Mouse (Mus musculus) adrenal gland, postnatal 10 days (tissue): ENCODE data around the gene 4930503B20Rik. TPM values are rescaled to one million over a fixed set of nuclear protein-coding genes. Genes with fewer than 3 reads are reported as not detected.

Experiments used
- DNase-seq: peaks from one replicate; pipeline ENCODE4 v3.0.0; 2021; ENCODE audit warnings: mixed read lengths
- total RNA-seq, 2 experiments: library from RNA; stranded (reverse); gene quantifications; 2 replicates each; pipeline ENCODE4 v1.2.3; 2021

Gene 4930503B20Rik
- total RNA-seq, 2 experiments from 2014 or later: not detected

GRCm38 (mm10) chr3:146650716-146651115 lies 401 bp downstream of the 4930503B20Rik start:
- DNase-seq: no peak

GRCm38 (mm10) chr3:146649311-146649894 lies 1.7 kb downstream of the 4930503B20Rik start:
- DNase-seq: no peak

- peak; percentile 45 for DNase-seq
These were observed 9.2 kb downstream of the 4930503B20Rik start for GRCm38 (mm10) chr3:146641818-146642427.

- DNase-seq: no peak
These were observed 18.6 kb downstream of the 4930503B20Rik start for GRCm38 (mm10) chr3:146632506-146632905.

GRCm38 (mm10) chr3:146628227-146628982 lies 22.7 kb downstream of the 4930503B20Rik start:
- DNase-seq: no peak

- no peak for DNase-seq
These were observed 25.4 kb downstream of the 4930503B20Rik start for GRCm38 (mm10) chr3:146625766-146626165.

GRCm38 (mm10) chr3:146621966-146622365 lies 29.2 kb downstream of the 4930503B20Rik start:
- DNase-seq: no peak

GRCm38 (mm10) chr3:146620555-146621249 lies 30.4 kb downstream of the 4930503B20Rik start:
- DNase-seq: peak; percentile 61

GRCm38 (mm10) chr3:146620101-146620500 lies 31.0 kb downstream of the 4930503B20Rik start:
- no peak for DNase-seq

- DNase-seq: no peak
These were observed 32.8 kb downstream of the 4930503B20Rik start for GRCm38 (mm10) chr3:146618357-146618756.

GRCm38 (mm10) chr3:146617946-146618345 lies 33.2 kb downstream of the 4930503B20Rik start:
- no peak for DNase-seq

GRCm38 (mm10) chr3:146616533-146617283 lies 34.4 kb downstream of the 4930503B20Rik start:
- no peak for DNase-seq

- no peak for DNase-seq
These were observed 35.6 kb downstream of the 4930503B20Rik start, which contains the start of gene Dnase2b for GRCm38 (mm10) chr3:146615496-146615895. Gene Dnase2b (minus strand): TSS chr3:146615596.

- no peak for DNase-seq
These were observed 39.3 kb downstream of the 4930503B20Rik start for GRCm38 (mm10) chr3:146611821-146612220.

- no peak for DNase-seq
These were observed 39.9 kb downstream of the 4930503B20Rik start for GRCm38 (mm10) chr3:146611261-146611660.

- DNase-seq: no peak
These were observed 40.8 kb downstream of the 4930503B20Rik start for GRCm38 (mm10) chr3:146610322-146610721.

GRCm38 (mm10) chr3:146607368-146607767 lies 43.7 kb downstream of the 4930503B20Rik start:
- no peak for DNase-seq

- DNase-seq: no peak
These were observed 46.5 kb downstream of the 4930503B20Rik start for GRCm38 (mm10) chr3:146604647-146605046.

GRCm38 (mm10) chr3:146602531-146602930 lies 48.6 kb downstream of the 4930503B20Rik start:
- no peak for DNase-seq

- DNase-seq: no peak
These were observed 49.9 kb downstream of the 4930503B20Rik start for GRCm38 (mm10) chr3:146601205-146601604.

GRCm38 (mm10) chr3:146599198-146599900 lies 51.8 kb downstream of the 4930503B20Rik start:
- no peak for DNase-seq
